31 mouse cellular contexts compared by ENCODE assay signal in the genomic region with DNA sequence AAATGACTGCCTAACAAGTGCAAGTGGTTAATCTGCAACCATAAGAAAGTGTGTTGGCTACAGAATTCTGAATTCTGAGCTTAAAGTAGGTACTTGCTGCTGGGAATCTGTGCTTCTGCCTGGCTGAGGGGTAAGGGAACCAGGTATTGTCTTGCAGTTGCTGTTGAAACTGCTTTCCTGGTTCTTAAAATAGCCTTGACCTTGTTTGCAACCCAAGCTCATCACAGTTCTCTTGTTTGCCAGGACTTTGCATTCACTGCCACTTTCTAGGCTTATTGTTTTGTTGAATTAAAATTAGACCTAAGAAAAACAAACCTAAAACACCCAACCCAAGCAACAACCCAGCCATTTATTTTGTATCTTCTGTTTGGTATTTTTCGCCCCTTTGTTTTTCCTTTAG. TPM values are rescaled to one million over a fixed set of nuclear protein-coding genes. Genes with fewer than 3 reads are reported as not detected.
DNase-seq lines count a peak whose midpoint lies in the region; ATAC-seq and TF ChIP-seq lines count a peak whose summit lies in the region.
"Had no signal": no experiment of that assay in that cellular context is flagged by ENCODE, and none has a peak within 500 bp of the region (broad histone marks: within the 10 kb centered on the region; RNA-seq: fewer than 3 reads in every experiment).

No protein-coding gene starts in this region.

- no peak overlapping the region for H3K4me2 ChIP-seq in kidney, postnatal 0 days (ENCODE audit: low read length)
- peak overlapping the region; percentile 22; the same call in 1 of the 2 replicates for H3K4me2 ChIP-seq in heart, embryonic 16.5 days (ENCODE audit: low read depth, low read length)
- H3K4me2 ChIP-seq: embryonic facial prominence, embryonic 15.5 days; forebrain, embryonic 13.5 days; hindbrain, embryonic 14.5 days; kidney, embryonic 15.5 days; limb, embryonic 15.5 days; midbrain, embryonic 12.5 days; neural tube, embryonic 12.5 days had no signal

- peaks cover 27% of the 10 kb centered on the region for H3K36me3 ChIP-seq in heart, embryonic 10.5 days
- peaks cover 15% of the 10 kb centered on the region; the same call in 1 of the 2 replicates for H3K36me3 ChIP-seq in kidney, postnatal 0 days (ENCODE audit: insufficient read depth, low read length)
- H3K36me3 ChIP-seq in heart, embryonic 16.5 days (ENCODE audit: control insufficient read depth, insufficient read depth): peaks cover 10% of the 10 kb centered on the region; the same call in 1 of the 2 replicates

- no peak for ATAC-seq in kidney, postnatal 0 days (replicated peaks; ENCODE audit: low FRiP score, low read depth)
- no peak for ATAC-seq in heart, embryonic 16.5 days (replicated peaks; ENCODE audit: extremely low read depth, insufficient read depth, low FRiP score)
- ATAC-seq: CD4-positive, CD25-positive, alpha-beta regulatory T cell, adult 4 months; forebrain, embryonic 13.5 days; intestine, postnatal 0 days; liver, postnatal 0 days had no signal

- TF ChIP-seq CTCF in kidney, postnatal 0 days (IDR thresholded peaks at IDR 0.05; ENCODE audit: low read depth): no peak

- intact Hi-C loops in heart, postnatal 25 days (cut with DNase I): no loop called here

- WGBS in heart, embryonic 10.5 days: 87% methylated on average over 1 of the region's 1 CpGs
- WGBS in kidney, postnatal 0 days: 76% methylated on average over 1 of the region's 1 CpGs
- 92% methylated on average over 1 of the region's 1 CpGs for WGBS in heart, embryonic 16.5 days

- no peaks in the 10 kb centered on the region for H3K27me3 ChIP-seq in heart, embryonic 10.5 days (ENCODE audit: insufficient read depth, poor library complexity, severe bottlenecking)
- H3K27me3 ChIP-seq in kidney, postnatal 0 days (ENCODE audit: insufficient read depth, low read length): no peaks in the 10 kb centered on the region
- no peaks in the 10 kb centered on the region for H3K27me3 ChIP-seq in heart, embryonic 16.5 days (ENCODE audit: control insufficient read depth, insufficient read depth, low read length)
- H3K27me3 ChIP-seq: embryonic facial prominence, embryonic 15.5 days; forebrain, embryonic 13.5 days; kidney, embryonic 15.5 days; limb, embryonic 15.5 days; midbrain, embryonic 12.5 days; neural tube, embryonic 12.5 days had no signal

- no peak for DNase-seq in heart, embryonic 10.5 days (ENCODE audit: low spot score)
- no peak for DNase-seq in heart, postnatal 25 days (ENCODE audit: low spot score)
- DNase-seq in kidney, postnatal 0 days (ENCODE audit: low spot score): no peak
- DNase-seq in kidney, postnatal 14 days: no peak
- no peak for DNase-seq in right cerebral cortex, postnatal 25 days
- DNase-seq: adrenal gland, postnatal 25 days; cerebellum, adult 8-10 months; cerebellum, postnatal 25 days; gastrocnemius, postnatal 36 days; kidney, postnatal 4 days; layer of hippocampus, adult 9-11 months; liver, postnatal 0 days; lung, postnatal 36 days; right cerebral cortex, adult 18-20 months; thymus, adult 2 months; thymus, postnatal 36 days had no signal

- no peaks in the 10 kb centered on the region for H3K9me3 ChIP-seq in heart, embryonic 10.5 days
- no peaks in the 10 kb centered on the region for H3K9me3 ChIP-seq in kidney, postnatal 0 days (replicated peaks; ENCODE audit: low read length)
- no peaks in the 10 kb centered on the region for H3K9me3 ChIP-seq in heart, embryonic 16.5 days (replicated peaks; ENCODE audit: control insufficient read depth, low read length)
- H3K9me3 ChIP-seq: embryonic facial prominence, embryonic 10.5 days; embryonic facial prominence, embryonic 15.5 days; forebrain, embryonic 13.5 days; kidney, embryonic 15.5 days; limb, embryonic 10.5 days; limb, embryonic 15.5 days; midbrain, embryonic 12.5 days; neural tube, embryonic 12.5 days had no signal

- H3K4me1 ChIP-seq in heart, embryonic 10.5 days: peaks cover 7% of the 10 kb centered on the region; the same call in 1 of the 2 replicates
- 0 out of 2 replicates have a peak, but pooled peaks cover 6% of the 10 kb centered on the region for H3K4me1 ChIP-seq in kidney, postnatal 0 days (replicated peaks; ENCODE audit: insufficient read depth, low read length)
- H3K4me1 ChIP-seq in brown adipose tissue, adult 24 weeks (ENCODE audit: control insufficient read depth, insufficient read depth, insufficient read length, low read length): no peaks in the 10 kb centered on the region; the same call in 1 of the 2 replicates
- peaks cover 8% of the 10 kb centered on the region for H3K4me1 ChIP-seq in heart, embryonic 16.5 days (ENCODE audit: control insufficient read depth, insufficient read depth, low read length)
- H3K4me1 ChIP-seq: embryonic facial prominence, embryonic 10.5 days; embryonic facial prominence, embryonic 15.5 days; limb, embryonic 10.5 days; limb, embryonic 15.5 days; midbrain, embryonic 12.5 days; neural tube, embryonic 12.5 days had no signal

- H3K27ac ChIP-seq in heart, embryonic 10.5 days: peak overlapping the region; percentile 59; the same call in 1 of the 2 replicates
- peak overlapping the region; percentile 47; the same call in 1 of the 2 replicates for H3K27ac ChIP-seq in kidney, postnatal 0 days
- 0 out of 2 replicates have a peak overlapping the region, but pooled peaks have one; percentile 3 for H3K27ac ChIP-seq in brown adipose tissue, adult 24 weeks (replicated peaks; ENCODE audit: low read depth, low read length)
- H3K27ac ChIP-seq in heart, embryonic 16.5 days (ENCODE audit: low read length): peak overlapping the region; percentile 68
- H3K27ac ChIP-seq: embryonic facial prominence, embryonic 10.5 days; embryonic facial prominence, embryonic 15.5 days; forebrain, embryonic 13.5 days; hindbrain, embryonic 14.5 days; kidney, embryonic 15.5 days; limb, embryonic 10.5 days; limb, embryonic 15.5 days; midbrain, embryonic 12.5 days; neural tube, embryonic 12.5 days had no signal

- no peak overlapping the region for H3K4me3 ChIP-seq in heart, embryonic 10.5 days
- H3K4me3 ChIP-seq in kidney, postnatal 0 days (replicated peaks; ENCODE audit: low read depth, low read length): no peak overlapping the region
- H3K4me3 ChIP-seq in brown adipose tissue, adult 24 weeks (ENCODE audit: insufficient read depth, low read depth, low read length): no peak overlapping the region
- no peak overlapping the region for H3K4me3 ChIP-seq in heart, embryonic 16.5 days (ENCODE audit: low read length)
- H3K4me3 ChIP-seq: embryonic facial prominence, embryonic 10.5 days; embryonic facial prominence, embryonic 15.5 days; forebrain, embryonic 13.5 days; kidney, embryonic 15.5 days; limb, embryonic 10.5 days; limb, embryonic 15.5 days; midbrain, embryonic 12.5 days; myocyte; neural tube, embryonic 12.5 days had no signal

- H3K9ac ChIP-seq in kidney, postnatal 0 days (ENCODE audit: low read depth, low read length): no peak overlapping the region
- peak overlapping the region; percentile 18; the same call in 1 of the 2 replicates for H3K9ac ChIP-seq in heart, embryonic 16.5 days (ENCODE audit: low read length)
- H3K9ac ChIP-seq: embryonic facial prominence, embryonic 15.5 days; forebrain, embryonic 13.5 days; hindbrain, embryonic 14.5 days; kidney, embryonic 15.5 days; limb, embryonic 15.5 days; midbrain, embryonic 12.5 days; neural tube, embryonic 12.5 days had no signal

RNA-seq across cellular contexts. Expression of gene Ip6k1, which starts 18.4 kb away (rescaled TPM):
- polyA plus RNA-seq in heart, embryonic 10.5 days (2016; fragmentation: Nextera tagmentation; extraction: Ambion mirVana): 40.7 and 42.3 TPM in 2 replicates
- total RNA-seq in heart, postnatal 25 days (2021): 10 to 100 TPM; 44.8 TPM
- 45.7 and 46.9 TPM in 2 replicates for polyA plus RNA-seq in kidney, postnatal 0 days (2015; fragmentation: Nextera tagmentation; extraction: Ambion mirVana)
- 14.7 and 20.7 TPM in 2 replicates for polyA plus RNA-seq in brown adipose tissue, adult 24 weeks (2012; ENCODE audit: insufficient read depth, insufficient read length, missing spikeins)
- 38.8 and 43.9 TPM in 2 replicates for polyA plus RNA-seq in heart, embryonic 16.5 days (2015; fragmentation: Nextera tagmentation; extraction: Ambion mirVana)

RNA-seq across cellular contexts. Expression of gene Gm20662, which starts 24.6 kb away (rescaled TPM):
- 0.69 and 1.0 TPM in 2 replicates for polyA plus RNA-seq in heart, embryonic 10.5 days (2016; fragmentation: Nextera tagmentation; extraction: Ambion mirVana)
- 1 to 10 TPM; 1.1 to 1.4 TPM for total RNA-seq in heart, postnatal 25 days (2021)
- 0.25 and 0.27 TPM in 2 replicates for polyA plus RNA-seq in kidney, postnatal 0 days (2015; fragmentation: Nextera tagmentation; extraction: Ambion mirVana)
- polyA plus RNA-seq in brown adipose tissue, adult 24 weeks (2012; ENCODE audit: insufficient read depth, insufficient read length, missing spikeins): not detected in 2 replicates
- polyA plus RNA-seq in heart, embryonic 16.5 days (2015; fragmentation: Nextera tagmentation; extraction: Ambion mirVana): 0.36 and 0.76 TPM in 2 replicates
- total RNA-seq: gastrocnemius, postnatal 36 days; megakaryocyte, adult 5-6 weeks had no signal
- polyA plus RNA-seq: CD4-positive, CD25-positive, alpha-beta regulatory T cell, adult 4 months; intestine, postnatal 0 days; liver, postnatal 0 days had no signal

RNA-seq across cellular contexts. Expression of gene Gmppb, which starts 28.3 kb away (rescaled TPM):
- polyA plus RNA-seq in heart, embryonic 10.5 days (2016; fragmentation: Nextera tagmentation; extraction: Ambion mirVana): 30.4 and 30.7 TPM in 2 replicates
- 10 to 100 TPM in 1 of 2 experiments, 1 to 10 TPM in 1; 9.4 to 10.7 TPM for total RNA-seq in heart, postnatal 25 days (2021)
- polyA plus RNA-seq in kidney, postnatal 0 days (2015; fragmentation: Nextera tagmentation; extraction: Ambion mirVana): 23.2 and 27.2 TPM in 2 replicates
- 8.2 and 11.1 TPM in 2 replicates for polyA plus RNA-seq in brown adipose tissue, adult 24 weeks (2012; ENCODE audit: insufficient read depth, insufficient read length, missing spikeins)
- 21.6 and 26.0 TPM in 2 replicates for polyA plus RNA-seq in heart, embryonic 16.5 days (2015; fragmentation: Nextera tagmentation; extraction: Ambion mirVana)

RNA-seq across cellular contexts. Expression of gene Cdhr4, which starts 28.4 kb away (rescaled TPM):
- polyA plus RNA-seq in heart, embryonic 10.5 days (2016; fragmentation: Nextera tagmentation; extraction: Ambion mirVana): 4.0 and 5.2 TPM in 2 replicates
- 1 to 10 TPM in 1 of 2 experiments, under 1 TPM in 1; 0.87 to 1.0 TPM for total RNA-seq in heart, postnatal 25 days (2021)
- 2.9 and 4.0 TPM in 2 replicates for polyA plus RNA-seq in kidney, postnatal 0 days (2015; fragmentation: Nextera tagmentation; extraction: Ambion mirVana)
- not detected in 2 replicates for polyA plus RNA-seq in brown adipose tissue, adult 24 weeks (2012; ENCODE audit: insufficient read depth, insufficient read length, missing spikeins)
- 4.6 TPM in 2 replicates for polyA plus RNA-seq in heart, embryonic 16.5 days (2015; fragmentation: Nextera tagmentation; extraction: Ambion mirVana)
- polyA plus RNA-seq: myocyte had no signal

RNA-seq across cellular contexts. Expression of gene Amigo3, which starts 32.2 kb away (rescaled TPM):
- 2.5 and 3.2 TPM in 2 replicates for polyA plus RNA-seq in heart, embryonic 10.5 days (2016; fragmentation: Nextera tagmentation; extraction: Ambion mirVana)
- 1 to 10 TPM; 1.8 TPM for total RNA-seq in heart, postnatal 25 days (2021)
- 1.4 and 1.6 TPM in 2 replicates for polyA plus RNA-seq in kidney, postnatal 0 days (2015; fragmentation: Nextera tagmentation; extraction: Ambion mirVana)
- polyA plus RNA-seq in brown adipose tissue, adult 24 weeks (2012; ENCODE audit: insufficient read depth, insufficient read length, missing spikeins): 0.40 and 0.88 TPM in 2 replicates
- 1.9 and 2.4 TPM in 2 replicates for polyA plus RNA-seq in heart, embryonic 16.5 days (2015; fragmentation: Nextera tagmentation; extraction: Ambion mirVana)

Comparison
In these comparisons a context has a peak if more than half of its experiments do, and no peak if none do; other contexts are left out.
1. H3K27ac ChIP-seq: peak in every context shown above with its lines; median percentile 68 in heart, embryonic 16.5 days; 59 in heart, embryonic 10.5 days; 47 in kidney, postnatal 0 days; 3 in brown adipose tissue, adult 24 weeks.